Mouse (Mus musculus) myocyte (in vitro differentiated cells): ENCODE measurements at regions not wholly inside any gene's neighbourhood (a gene's known extent, or its start where the extent isn't known, plus 50 kb on each side); places are given as distances from the start of the nearest gene placed in this dataset.

Experiments used
- POLR2A ChIP-seq: IDR thresholded peaks from one replicate; pipeline ENCODE4 v1.6.1; 2011; ENCODE audit warnings: low read depth, mild to moderate bottlenecking, control low read depth, moderate library complexity; ENCODE audit not compliant: insufficient read length
- TCF12 ChIP-seq: IDR thresholded peaks from one replicate; pipeline ENCODE4 v1.6.1; 2011; ENCODE audit warnings: mild to moderate bottlenecking, control low read depth; ENCODE audit not compliant: poor library complexity, insufficient read depth, severe bottlenecking

- TF ChIP-seq TCF12 (no peak), POLR2A (no peak)
These were observed 67.2 kb upstream of the Jade1 start for GRCm38 (mm10) chr3:41488229-41488774.
